Mouse (Mus musculus): ENCODE measurements around the gene Abcc9.

The Abcc9 gene

DNA sequence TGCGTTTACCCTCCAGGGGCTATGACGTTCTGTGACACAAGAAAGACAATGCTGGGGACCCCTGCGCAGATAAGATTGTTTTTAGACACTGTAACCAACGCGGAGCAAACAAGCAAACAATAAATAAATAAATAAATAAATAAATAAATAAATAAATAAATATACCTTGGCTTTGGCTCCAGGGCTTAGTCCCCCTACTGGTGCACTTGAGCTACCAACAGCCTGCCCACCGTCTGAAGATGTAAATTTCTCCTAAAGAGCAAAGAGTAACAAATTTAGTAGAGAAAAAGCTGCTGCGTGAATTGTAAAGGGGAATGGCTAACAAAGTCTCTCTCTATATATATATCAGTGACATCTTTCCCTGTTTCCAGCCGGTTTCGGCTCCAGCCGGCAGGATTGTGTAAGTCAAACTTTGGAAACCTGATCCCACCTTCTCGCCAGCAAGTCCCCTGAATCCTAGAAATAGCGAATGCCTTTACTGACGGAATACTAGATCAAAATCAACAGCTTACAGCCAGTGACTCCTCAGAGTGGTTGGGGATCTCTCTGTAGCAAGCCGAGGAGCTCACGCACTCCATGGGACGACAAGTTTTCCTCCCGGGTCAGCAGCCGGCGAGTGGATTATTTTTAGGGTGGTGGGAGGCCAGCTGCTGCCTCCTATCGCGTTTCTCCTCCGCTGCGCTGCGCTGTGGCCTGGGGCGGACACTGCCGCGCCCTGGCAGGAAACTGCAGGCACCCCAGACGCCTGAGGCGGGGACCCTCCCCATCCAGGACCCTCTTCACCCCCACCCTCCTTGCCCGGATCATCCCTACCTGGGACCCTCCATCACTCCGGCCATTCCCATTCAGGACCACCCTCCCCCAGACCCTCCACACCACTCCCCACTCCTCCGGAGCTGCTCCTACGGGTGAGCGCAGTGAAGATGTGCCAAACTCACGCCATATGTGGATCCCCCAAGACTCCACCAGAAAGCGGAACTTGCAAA lies at the start of gene Abcc9:
Gene Abcc9 (minus strand): TSS at position 664 of the 986 bp plus-strand sequence.
- DNase-seq: no peak

DNA sequence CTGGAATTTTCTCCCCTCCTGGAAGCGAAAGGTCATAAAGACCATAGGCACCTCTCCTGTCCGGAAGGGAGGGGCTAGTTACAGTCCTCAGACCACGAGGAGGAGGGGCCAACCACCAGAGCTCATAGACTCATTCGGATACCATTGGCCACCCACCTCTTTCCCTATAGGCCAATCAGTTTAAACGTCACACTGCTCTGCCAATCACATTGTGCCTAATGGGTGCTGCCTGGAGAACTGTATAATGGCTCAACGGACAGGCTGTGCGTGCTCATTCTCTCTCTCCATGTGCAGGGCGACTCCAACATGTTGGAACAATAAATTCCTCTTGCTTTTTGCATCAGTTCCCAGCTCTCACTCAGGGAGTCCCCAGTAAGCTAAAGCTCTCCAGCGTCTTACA lies 49.2 kb upstream of the Abcc9 start:
- no peak for DNase-seq

- no peak for DNase-seq
These were observed 46.1 kb upstream of the Abcc9 start for GRCm38 (mm10) chr6:142748057-142748708.

DNA sequence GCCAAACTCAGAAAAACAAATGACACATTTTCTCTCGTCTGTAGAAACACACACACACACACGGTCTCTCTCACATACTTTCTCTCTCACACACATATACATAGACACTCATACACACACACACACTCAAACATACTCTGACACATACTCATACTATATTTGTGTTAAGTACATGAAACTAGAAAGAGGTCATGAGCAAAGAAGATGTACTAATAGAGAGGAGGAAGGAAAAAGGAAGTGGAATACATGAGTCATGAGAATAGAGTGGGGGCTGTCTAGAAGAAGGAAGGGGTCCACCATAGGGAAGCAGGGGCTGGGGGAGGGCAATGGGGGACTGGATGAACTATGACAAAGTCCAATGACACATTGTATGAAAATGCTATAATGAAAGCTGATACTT lies 45.0 kb upstream of the Abcc9 start:
- DNase-seq: no peak

DNA sequence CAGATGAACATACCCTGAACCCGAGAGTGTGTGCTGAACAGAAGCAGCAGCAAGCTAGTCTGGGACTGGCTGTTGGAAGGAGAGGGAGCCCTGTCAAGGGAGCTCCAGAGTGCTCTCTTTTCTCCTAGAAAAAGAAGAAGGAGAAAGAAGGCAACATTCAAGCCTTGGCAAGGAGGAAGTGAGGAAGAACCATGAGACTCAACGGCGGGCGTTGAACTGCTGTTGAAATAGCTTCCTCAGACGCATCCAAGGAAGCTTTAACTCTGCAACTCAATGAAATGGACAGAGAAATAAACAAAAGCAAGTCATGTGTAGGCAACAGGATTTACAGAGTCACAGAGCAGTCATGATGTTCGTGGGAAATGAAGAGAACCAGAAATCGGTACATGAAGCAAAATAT lies 44.6 kb upstream of the Abcc9 start:
- DNase-seq: no peak

- DNase-seq: no peak
These were observed 43.4 kb upstream of the Abcc9 start for GRCm38 (mm10) chr6:142745484-142745883.

- no peak for DNase-seq
These were observed 41.1 kb upstream of the Abcc9 start for GRCm38 (mm10) chr6:142743193-142743592.

GRCm38 (mm10) chr6:142741763-142742162 lies 39.6 kb upstream of the Abcc9 start:
- DNase-seq: no peak

GRCm38 (mm10) chr6:142738637-142739036 lies 36.5 kb upstream of the Abcc9 start:
- no peak for DNase-seq

DNA sequence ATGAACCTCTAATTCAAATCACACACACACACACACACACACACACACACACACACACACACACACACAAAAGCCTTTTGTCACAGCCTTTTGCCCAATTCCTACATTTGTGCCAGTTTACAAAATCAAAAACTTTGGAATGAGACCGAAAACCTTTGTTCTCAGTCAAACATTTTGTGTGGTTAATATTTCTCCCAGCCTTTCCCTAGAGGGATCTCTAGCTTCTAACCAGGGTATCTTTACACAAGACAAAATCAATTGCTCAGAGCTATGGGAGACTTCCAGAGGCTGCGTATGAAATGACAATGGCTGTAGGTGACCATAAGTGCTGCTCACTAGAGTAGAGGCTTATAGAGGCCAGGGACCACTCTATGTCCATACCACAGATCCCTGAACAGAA lies 36.1 kb upstream of the Abcc9 start:
- DNase-seq: no peak

GRCm38 (mm10) chr6:142735302-142736005 lies 33.3 kb upstream of the Abcc9 start:
- peak in 1 of 2 experiments; percentile 27 for DNase-seq

DNA sequence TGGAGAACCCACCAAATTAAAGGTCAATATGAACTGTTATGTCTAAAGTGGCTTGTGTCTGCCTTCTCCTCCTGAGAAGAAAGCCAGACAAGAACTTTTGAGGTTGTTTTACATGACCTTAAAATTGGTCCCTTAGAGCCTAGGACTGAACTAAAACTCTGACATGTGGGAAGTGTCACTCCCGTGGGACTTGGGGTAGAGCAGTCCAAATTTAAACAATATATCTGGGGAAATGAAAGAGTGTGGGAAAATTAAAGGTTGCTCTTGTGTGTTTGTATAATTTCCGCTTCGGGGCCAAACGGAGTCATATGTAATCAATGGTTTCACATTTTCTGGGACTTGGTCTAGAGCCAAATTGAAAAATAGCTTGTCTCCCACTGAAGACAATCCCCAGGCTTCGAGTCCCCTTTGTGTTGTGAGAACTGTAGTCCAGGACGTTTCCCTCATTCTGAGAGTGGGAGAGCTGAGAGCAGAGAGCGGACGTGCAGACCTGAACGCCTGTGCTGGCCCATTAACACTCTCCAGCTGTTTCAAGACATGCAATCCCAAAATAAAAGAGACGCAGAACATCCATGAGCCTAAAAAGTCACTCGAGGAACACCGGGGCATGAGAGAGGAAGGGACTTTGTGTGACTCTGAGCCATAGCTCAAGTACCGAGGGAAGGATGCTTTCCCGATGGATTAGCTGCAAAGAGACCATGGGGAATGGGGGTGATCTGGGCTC lies 30.6 kb upstream of the Abcc9 start:
- DNase-seq: no peak

- DNase-seq: no peak
These were observed 23.9 kb upstream of the Abcc9 start for GRCm38 (mm10) chr6:142726032-142726431.

- DNase-seq: no peak
These were observed 19.6 kb upstream of the Abcc9 start for GRCm38 (mm10) chr6:142721731-142722130.

GRCm38 (mm10) chr6:142720641-142721040 lies 18.5 kb upstream of the Abcc9 start:
- no peak for DNase-seq

DNA sequence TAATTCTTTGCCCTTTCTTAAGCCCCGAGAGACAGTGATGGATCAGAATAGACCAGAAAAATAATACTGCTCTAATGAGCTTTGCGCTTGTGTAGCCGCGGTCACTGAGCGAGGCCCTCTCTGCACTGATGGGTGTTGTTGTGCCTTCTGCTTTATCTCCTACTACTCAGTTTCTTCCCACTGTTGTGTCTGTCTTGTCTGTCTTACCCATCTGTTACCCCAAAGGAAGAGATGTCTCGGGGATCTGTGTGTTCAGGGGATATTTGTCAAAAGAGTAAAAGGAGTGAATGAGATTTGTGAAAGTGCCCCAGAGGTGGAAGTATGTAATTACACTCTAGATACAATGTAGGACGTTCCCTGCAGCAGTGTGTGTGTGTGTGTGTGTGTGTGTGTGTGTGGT lies 16.1 kb upstream of the Abcc9 start:
- DNase-seq: no peak

DNA sequence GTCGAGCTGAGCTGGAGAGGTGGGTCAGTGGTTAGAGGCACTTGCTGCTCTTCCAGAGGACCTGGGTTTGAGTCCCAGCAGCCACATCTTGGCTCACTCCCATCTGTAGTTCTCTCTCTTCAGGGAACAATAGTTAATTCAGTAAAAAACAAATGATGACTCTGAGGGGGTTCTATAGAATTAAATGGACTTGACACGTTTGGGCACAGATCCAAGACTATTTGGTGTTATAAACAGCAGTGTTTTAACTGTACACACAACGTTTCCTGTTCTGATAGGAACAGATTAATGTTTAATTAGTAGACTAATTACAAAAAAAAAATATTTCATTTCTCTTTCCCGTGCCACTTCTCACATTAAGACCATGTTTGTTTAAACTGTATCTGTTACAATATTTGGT lies 15.1 kb upstream of the Abcc9 start:
- DNase-seq: no peak

GRCm38 (mm10) chr6:142715026-142715425 lies 12.9 kb upstream of the Abcc9 start:
- no peak for DNase-seq

DNA sequence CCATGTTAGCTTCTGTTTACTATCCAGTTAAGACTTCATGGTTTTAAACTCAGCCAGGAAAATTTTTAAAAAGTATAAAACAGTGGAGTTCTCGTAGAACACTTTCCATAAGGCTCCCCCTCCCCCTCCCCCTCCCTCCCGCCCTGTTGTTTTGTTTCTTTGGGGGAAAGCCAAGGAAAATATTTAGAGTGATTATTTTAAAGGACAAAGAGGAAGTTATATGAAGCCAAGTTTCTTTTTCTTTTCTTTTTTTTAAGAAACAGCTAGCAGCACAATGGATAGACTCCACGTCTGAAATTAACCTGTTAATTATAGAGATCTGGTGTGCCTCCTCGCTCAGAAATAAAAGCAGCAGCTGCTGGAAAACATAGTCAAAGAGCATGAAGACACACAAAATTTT lies 9.0 kb upstream of the Abcc9 start:
- no peak for DNase-seq

DNA sequence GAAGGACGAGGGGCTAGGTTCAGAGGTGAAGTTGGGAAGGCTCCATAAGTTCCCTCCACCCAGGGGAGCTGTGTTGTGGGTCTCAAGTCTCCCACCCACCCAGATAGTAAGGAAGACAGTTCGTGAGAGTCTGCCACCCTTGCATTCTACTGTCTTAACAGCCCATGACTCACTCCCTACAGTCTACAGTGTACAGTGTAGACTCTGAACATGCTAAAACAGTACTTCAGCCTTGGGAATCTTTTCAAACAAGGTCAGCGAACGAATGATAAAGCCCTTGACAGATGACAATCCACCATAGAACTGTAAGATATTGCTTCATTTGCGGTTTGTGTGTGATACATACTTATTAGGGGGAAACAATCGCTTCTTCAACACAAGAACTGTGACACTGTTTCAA lies 8.6 kb upstream of the Abcc9 start:
- DNase-seq: no peak

GRCm38 (mm10) chr6:142708369-142708768 lies 6.3 kb upstream of the Abcc9 start:
- no peak for DNase-seq

GRCm38 (mm10) chr6:142706688-142707087 lies 4.6 kb upstream of the Abcc9 start:
- DNase-seq: no peak

DNA sequence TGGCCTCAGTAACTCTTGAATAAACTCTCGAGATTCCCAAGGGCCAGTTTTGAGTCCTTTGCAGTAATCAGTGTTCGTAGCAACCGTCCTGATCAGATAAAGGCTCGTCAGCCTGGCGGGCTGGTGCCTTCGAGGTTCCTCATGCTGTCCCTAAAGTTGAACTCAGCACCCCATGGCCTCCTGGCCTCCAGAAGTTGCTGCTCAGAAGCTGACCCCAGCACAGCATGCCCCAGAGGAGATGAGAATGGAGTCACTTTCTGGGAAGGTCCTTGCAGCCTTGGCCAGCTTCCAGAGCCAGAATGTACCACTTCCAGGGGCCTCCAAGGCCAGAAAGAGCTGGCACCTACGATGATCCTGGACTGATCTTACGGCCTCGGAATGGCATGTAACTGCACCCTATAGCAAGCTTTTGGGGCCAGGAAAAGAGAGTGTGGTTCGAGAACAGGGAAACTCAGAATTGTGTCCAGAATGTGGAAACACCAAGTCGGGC lies 1.4 kb upstream of the Abcc9 start:
- DNase-seq: no peak

All from cerebellum, postnatal 36 days (tissue).